Mouse (Mus musculus) thymus, postnatal 25 days (tissue): ENCODE measurements around the gene Rinl.

ENCODE experiments used
- DNase-seq: peaks from one replicate; pipeline ENCODE4 v3.0.0; 2022

Gene Rinl

DNA sequence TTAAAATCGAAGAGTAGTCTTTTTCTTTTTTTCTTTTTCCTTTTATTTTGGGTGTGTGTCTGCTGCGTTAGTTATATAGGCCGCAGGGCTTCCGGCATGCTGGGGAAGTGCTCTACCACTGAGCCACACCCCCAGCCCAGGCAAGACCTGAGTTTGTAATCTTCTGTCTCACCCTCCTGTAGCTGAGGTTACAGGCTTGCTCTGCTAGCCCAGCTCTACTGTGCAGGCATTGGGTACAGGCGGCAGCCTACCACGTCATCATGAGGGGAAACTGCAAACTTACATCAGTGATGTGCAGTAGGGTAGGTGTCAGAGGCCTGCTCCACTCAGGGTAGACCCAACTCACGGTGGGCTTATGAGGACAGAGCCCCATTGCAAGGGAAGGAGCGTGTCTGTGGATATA lies 7.5 kb upstream of the Rinl start:
- DNase-seq = peak; percentile 86

DNA sequence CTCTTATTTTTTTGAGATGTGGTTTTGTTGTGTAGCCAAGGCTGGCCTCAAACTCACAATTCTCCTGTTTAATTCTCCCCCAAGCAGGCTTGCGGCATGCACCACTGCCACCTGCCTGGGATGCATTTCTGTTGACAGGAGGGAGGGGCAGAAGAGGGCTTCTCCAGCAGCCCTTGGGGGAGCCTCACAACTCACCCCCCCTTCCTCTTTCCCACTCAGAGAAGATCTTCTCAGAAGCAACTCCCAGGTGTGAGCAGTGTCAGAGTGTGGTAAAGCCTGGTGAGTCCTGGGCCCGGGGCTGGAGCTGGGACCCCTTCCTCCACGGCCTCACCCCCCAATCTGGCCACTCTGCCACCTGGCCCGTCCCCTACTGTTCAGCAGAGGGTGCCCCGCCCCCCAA lies 3.6 kb upstream of the Rinl start:
- peak; percentile 58 for DNase-seq

DNA sequence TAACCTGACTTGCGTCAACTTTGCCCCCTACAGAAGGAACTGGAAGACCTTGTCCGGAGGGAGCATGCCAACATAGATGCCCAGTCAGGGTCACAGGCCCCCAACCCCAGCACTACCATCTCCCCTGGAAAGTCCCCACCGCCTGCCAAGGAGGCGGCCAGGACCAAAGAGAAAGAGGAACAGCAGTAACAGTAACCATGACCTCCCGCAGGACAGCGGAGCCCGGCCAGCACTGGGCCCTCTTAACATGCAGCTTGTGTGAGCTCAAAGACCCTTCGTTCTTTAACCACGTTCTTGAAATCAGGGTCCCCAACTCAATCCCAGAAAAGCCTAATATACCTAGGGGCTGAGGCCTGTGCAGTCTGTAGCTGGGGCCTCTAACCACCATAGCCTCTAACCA lies 885 bp upstream of the Rinl start:
- no peak for DNase-seq

DNA sequence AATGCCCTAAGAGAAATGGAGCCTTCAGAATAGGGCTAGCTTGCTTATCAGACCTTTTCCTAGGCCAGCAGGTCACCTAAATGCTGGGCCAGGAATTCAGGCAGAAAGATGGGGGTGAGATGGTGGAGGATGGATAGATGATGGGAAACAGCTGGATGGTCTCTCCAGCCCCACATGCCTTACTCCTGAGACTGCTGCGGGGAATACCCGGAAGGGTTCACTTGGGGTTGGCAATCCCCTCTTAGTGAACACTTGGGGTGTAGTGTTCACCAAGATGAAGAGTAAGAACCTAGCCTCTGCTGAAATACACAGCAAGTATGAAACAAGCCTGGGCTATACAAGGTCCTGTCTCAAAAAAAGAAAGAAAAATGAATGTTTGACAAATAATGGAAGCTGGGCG lies 466 bp downstream of the Rinl start:
- no peak for DNase-seq

DNA sequence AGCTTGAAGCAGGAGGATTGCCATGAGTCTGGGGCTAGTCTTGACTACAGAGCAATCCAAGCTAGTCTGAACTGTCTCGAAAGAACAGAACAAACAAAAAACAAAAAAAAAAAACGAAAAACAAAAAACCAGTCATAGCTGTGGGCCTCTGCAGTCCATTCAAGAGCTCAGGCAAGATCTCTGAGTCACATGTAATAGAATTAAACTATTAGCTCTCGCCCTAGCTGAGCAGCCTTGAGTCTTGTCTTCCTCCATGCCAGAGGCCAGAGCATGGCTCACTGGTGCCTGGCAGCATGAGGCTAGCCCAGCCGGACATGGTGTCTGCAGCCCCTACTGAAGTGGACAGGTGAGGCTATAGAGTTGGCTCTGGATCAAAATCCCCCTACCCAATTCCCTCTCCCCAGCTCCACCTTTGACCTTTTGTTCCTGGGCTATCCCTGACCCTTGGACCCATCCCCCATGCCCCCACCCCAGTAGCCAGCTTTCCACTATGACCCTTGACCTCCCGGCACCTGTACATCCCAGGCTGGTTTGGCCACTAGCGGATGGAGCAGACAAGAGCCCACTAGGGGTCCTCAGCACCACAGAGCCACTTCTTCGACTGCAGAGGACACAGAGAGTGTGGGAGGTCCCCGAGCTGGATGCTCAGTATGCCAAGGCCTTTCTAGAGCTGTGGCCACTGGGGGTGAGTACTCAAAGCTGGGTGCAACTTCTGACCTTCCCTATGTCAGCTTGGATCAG lies 1.5 kb downstream of the Rinl start:
- DNase-seq = no peak

DNA sequence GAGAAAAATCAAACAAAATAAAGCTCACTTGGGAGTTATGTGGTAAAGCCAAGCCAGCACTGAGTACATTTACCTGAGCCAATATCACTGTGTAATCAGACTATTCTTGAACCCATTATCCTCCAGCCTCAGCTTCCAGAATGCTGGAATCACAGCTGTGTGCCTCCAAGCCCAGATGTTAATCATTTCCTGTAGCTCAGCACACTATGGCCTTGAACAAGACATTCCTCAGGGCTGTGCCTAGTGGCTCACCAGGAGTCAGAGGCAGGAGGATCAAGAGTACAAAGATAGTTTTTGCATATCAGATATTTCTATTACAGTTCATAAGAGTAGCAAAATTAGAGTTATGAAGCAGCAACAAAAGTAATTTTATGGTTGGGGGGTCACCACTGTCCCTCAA lies 2.9 kb downstream of the Rinl start:
- DNase-seq = no peak

DNA sequence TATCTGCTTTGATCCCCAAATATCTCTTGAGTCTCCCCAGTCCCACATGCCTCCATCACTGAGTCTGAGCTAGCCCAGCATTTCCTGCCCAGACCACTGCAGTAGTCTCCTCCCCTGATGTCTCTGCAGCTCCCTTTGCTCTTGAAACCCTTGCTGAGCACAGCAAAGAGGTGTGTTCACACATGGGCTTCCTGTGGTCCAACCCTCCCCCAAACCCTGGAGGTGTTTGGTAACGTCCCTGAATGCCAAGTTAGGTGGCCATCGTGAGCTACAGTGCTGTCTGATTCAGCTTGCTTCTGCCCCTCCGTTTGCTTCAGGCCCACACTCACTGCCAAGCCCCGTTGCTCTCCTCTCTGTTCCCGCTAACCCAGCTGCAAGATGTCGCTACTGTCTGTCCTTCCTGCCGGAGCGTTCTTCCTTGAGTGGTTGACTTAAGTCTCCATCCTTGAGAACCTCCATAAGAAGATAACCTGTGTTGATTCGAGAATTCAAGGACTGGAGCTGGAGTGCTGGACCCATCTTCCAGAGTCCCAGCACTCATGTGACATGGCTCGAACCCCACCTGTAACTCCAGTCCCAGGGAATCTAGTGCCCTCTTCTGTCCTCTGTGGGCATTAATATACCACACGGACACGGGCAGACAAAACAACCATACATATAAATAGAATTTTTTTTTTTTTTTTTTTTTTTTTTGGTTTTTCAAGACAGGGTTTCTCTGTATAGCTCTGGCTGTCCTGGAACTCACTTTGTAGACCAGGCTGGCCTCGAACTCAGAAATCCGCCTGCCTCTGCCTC lies 3.8 kb downstream of the Rinl start:
- DNase-seq = peak; percentile 55

DNA sequence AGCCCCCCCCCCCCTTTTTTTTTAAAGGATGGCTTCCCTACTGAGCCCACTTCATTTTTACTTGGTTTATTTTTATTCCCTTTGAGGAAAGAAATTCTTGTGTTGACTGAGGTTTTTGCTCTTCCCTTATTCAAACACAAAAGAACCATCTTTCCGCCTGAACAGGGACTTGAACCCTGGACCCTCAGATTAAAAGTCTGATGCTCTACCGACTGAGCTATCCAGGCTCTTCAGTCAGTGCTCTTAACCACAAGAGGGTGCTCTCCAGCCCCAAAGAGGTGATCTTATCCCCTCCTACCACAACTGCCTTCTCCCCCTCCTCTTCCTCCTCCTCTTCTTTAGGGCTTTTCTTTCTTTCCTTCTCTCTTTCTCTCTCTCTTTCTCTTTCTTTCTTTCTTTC lies 5.1 kb downstream of the Rinl start:
- DNase-seq = peak; percentile 68

DNA sequence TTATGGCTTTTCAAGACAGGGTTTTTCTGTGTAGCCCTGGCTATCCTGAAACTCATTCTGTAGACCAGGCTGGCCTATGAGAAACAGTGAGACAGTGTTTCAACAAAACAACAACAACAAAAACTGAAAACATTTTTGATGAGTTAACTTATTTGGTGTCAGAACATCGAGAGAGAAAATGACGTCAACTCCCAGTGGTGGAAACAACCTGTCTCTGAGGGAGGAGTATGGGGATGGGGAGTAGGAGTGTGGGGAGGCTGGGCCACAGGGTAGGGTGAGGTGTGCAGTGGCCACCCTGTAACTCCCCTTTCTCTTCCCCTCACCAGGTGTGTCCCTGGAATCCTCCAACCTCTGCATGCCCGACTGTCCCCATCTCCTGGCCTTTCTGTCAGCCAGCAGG lies 5.7 kb downstream of the Rinl start:
- no peak for DNase-seq

DNA sequence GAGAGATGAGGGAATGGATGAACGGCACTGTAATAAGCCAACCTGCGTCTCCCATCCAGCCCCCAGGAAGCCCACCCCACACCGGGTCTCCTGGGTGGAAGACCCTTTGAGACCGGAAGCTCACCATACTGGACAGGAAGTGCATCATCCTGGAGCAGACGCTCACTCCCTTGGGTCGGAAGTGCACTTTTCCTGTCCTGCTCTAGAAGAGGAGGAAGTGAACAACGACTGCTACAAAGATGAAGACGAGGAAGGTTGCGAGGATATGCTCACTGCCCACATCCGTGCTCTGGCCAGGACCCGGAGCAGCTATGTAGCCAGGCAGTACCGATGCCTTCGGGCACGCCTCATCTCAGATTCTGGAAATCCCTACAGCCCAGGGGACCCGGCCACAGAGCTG lies 7.1 kb downstream of the Rinl start:
- no peak for DNase-seq

DNA sequence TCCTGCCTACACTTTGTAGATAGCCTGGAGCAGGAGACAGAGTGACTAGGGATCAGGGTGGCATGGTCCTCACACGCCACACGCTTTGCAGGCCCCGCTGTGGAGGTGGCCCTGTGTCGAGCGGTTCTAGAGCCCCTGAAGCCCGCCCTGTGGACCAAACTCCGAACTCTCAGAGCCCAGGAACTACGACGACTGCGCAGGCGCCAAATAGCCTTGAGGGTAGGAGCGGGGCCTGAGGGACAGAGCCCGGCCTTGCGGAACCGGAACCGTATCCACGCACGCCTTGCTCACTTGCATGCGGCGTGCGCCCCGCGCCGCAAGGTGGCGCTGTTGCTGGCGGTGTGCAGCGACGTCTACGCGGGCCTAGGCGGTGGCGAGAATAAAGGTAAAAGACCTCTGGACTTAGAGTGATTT lies 7.8 kb downstream of the Rinl start:
- peak; percentile 80 for DNase-seq

DNA sequence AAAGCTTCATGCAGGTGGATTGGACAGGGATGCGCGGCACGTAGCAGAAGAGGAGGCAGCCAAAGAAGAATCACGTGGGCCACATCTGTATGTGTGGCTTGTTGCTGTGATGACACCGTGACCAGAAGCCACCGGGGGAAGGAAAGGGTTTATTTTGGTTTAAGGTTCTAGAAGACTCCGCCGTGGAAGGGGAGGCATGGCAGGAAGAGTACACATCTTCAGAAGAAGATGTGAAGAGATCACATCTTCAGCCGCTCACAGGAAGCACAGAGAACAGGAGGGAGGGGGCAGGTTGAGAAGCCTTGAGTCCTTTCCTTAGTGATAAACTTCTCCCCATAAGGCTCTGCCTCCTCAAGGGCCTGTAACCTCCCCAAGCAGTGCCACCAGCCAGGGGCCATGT lies 11.2 kb downstream of the Rinl start:
- DNase-seq = peak; percentile 28

DNA sequence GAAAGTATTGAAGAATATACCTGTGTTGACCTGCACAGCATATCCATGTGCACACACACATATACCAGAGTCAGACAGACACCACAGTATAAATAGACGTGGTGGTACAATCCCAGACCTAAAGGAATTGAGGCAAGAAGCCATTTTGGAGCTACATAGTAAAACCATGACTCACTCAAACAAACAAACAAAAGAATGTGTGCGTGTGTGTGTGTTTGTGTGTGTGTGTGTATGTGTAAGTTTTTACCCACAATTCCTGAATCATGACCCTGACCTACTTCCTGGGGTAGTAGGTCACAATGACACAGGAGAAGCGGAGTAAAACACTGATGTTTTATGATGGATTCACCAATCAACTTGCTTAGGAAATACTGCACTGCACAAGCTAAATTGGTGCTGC lies 12.7 kb downstream of the Rinl start:
- no peak for DNase-seq

DNA sequence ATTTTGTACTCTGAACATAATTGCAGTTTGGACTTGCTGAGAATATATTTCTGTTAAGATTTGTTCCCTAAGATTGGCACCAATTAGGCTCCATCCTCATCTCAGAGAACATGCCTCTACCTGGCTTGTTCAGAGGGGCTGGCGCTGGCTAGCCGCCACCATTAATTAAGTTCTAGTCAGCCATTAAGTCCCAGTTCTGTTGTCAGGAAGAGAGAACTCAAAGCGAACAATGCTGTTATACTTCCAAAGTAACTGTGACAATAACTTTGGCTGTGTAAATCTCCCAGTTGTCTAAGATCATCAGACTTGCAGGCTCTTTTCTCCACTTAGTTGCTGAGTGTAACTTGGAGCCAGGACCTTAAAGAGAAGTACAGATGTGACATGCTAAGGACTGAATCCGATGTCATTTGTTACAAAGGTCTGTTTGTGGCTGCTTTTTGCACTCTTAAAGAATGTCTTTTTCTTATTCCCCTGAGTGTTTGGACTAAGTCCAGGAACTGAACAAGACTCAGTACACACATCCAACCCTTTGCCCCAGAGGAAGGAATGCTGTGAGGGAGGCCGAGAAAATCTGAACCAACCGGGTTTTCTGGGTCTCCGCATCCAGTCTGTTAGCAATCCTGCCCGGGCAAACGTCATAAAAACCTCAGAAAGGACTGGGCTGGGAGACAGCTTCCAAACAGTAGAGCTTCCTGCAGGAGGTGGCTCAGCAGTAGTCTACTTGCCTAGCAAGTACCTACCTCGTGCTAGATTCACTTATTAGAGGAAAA lies 13.3 kb downstream of the Rinl start:
- DNase-seq = no peak

DNA sequence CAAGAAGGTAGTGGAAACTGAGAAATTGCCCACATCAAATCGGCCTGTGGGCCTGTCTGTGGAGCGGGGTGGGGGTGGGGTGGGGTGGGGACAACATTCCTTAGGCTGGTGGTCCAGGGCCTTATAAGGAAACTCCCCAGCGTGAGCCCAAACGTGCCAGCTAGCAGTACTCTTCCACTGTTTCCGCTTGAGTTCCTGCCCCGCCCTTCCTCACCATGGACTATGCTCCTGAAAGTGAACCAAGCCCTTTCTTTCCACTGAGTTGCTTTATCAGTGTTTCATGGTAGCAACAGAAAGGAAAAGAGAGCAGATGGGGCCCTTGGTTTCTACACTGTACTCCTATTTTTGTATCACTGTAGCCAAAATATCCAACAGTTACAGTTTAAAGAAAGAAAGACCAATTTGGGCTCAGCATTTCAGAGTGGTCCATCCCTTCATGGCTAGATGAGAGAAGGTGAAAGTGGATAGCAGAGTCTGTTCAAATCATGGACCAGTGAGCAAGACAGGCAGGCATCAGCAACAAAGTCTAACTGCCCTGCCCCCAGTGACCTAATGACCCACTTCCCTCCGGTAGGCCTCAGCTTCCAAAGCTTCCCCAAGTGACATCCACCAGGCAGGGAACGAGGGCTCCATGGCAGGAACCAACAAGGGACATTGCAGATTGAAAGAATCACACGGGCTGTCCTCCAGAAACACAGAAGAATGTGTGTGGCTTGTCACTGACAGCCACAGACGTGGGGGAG lies 14.2 kb downstream of the Rinl start:
- no peak for DNase-seq

DNA sequence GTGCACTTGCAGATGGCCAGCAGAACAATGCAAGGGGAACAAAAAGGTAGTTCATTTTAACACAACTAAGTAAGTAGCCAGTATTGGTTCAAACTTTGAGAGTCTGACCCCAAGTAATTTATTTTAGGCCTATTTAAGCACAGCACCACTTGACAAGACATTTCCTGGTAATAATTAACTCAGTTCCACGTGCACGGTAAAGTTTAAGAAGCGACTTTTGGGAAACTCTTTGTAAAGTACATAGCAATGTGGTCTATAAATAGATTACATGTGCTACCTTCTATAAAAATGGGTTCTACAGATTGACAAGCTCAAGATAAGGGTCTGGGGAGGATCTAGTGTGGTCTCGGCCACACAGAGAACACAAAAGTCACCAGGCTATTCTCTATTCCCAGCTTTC lies 15.0 kb downstream of the Rinl start:
- no peak for DNase-seq

DNA sequence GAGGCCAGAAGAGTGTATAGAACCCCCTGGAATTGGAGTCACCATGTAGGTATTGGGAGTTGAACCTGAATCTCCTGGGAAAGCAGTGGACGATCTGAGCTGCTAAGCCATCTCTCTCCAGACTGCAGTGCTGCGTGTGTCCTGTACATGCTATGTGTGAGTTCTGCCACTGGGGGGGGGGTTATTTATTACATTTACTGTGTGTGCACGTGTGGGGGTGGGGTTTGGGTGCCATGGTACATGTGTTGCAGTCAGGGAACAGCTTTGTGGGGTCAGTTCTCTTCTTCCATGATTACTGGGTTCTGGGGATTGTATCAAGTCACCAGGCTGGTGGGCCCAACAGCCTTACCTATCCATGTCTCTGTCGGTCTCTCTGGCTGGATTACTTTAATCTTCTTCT lies 18.1 kb downstream of the Rinl start:
- DNase-seq = no peak

DNA sequence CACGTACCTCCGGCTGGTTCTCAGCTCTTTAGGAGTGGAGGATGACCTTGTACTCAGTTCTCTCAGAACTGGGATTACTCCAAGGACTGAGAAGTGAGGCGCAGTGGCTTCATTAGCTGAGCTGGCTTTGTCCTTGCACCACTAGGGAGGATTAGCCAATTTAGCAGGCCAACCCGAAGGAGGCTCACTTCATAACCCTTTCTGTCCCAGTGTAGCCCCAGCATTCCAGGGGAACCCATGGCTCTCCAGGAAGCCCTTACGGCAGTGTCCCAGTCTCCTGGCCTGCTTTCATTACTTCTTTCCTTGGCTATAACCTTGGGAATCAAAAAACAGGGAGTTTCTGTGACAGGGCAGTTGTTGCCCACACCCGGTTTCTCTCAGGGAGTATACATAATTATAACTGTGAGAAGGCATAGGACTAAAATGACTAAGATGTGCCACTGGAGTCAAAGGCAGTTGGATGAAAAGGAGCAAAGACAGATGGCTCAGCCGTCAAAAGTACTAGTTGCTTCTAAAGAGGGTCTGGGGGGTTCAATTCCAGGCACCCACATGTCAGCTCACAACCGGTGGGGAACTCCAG lies 19.0 kb downstream of the Rinl start:
- no peak for DNase-seq

DNA sequence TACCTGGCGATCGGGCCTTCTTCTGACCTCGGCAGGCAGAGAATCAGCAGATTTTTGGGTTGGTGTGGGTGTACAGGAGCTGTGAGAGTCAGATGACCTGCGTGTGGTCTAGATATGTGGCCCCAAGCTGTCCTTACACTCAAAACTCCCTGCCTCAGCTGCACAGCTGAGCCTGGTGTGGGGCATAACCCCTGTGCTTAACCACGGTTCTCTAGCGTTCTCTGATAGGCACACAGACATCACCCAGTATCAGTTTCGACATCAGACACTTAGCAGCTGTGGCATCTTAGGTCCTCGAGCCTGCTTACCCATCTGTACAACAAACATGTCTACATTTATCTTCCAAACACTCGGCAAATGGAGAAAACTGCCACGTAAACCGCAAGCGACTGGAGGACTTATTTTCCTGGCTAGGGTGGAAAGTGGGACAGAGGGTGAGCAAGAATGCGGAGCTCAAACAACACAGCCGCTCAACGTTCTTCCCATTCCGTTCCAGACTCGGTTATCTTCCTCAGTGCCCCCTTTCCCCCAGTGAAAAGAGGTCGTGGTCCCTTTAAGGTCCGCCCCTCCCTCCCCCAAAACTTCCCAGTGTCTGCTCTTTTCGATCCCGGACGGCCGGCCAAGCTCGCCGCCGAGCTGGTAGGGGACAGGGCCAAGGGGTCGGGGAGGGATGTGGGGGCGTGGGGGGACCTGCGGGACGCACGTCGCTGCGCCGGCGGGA lies 19.6 kb downstream of the Rinl start, which contains the start of gene Hnrnpl:
Gene Hnrnpl, plus strand, starts transcription at position 321 of the 721 bp plus-strand sequence.
- peak; percentile 69 for DNase-seq

DNA sequence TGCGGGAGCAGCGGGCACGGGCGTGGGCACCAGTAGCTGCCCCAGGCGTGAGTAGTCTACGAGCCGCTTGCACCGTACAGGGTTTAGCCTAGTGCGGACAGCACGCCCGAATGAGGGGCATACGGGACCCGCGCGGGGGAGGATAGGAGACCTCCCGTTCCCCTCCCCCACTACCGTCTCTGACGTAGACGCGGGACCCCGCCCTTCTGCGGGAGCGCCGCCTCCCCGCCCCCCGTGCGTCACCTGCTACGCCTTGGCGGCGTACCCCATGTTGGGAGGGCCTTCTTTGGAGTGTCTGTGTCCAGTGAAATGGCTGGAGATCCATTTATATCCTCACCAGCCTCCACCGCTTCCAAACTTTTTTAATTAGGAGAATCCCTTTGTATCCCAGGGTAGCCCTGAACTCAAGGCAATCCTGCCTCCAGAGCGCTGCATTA lies 20.2 kb downstream of the Rinl start:
- DNase-seq = peak; percentile 97

DNA sequence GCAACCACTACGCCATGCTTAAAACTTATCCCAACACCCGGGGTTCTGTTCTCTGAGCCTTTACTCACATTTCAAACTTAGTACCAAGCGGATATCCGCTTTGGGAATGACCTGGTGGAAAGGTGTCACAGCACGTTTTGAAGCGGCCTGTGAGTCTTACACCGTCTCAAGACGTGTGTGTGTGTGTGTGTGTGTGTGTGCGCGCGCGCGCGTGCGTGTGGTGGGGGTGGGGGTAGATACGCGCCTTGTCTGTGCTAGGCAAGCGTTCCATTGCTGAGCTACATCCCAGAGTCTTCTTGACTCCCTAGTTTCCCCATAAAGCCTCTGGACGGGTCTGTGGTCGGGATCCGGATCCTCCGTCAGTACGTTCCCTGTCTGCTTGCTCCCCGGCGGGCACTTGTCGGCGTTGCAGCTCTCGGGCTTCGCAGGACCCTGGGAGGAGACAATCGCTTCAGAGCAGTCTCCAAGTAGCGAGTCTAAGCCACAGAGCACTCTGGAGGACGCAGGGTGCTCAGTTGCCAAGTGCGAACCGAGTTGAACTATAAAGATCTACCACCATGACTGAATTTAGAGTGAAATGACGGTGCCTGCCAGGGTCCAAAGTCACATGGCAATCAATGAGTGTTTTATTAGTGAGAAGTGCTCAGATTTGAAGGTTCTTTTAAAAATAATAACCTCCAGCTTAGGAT lies 20.8 kb downstream of the Rinl start:
- peak; percentile 76 for DNase-seq
